20 mouse cellular contexts compared by ENCODE assay signal in genomic region chr11:60711218-60711617, GRCm38 (mm10). TPM values are rescaled to one million over a fixed set of nuclear protein-coding genes. Genes with fewer than 3 reads are reported as not detected.
DNase-seq lines count a peak whose midpoint lies in the region; ATAC-seq and TF ChIP-seq lines count a peak whose summit lies in the region.
"Had no signal": no experiment of that assay in that cellular context is flagged by ENCODE, and none has a peak within 500 bp of the region (broad histone marks: within the 10 kb centered on the region; RNA-seq: fewer than 3 reads in every experiment).

No protein-coding gene starts in this region.

- H3K4me1 ChIP-seq in liver, postnatal 0 days (ENCODE audit: insufficient read depth): no peaks in the 10 kb centered on the region
- no peaks in the 10 kb centered on the region for H3K4me1 ChIP-seq in liver, embryonic 11.5 days (replicated peaks; ENCODE audit: control insufficient read depth, insufficient read depth, low read length)
- H3K4me1 ChIP-seq: forebrain, embryonic 13.5 days; intestine, embryonic 15.5 days; liver, embryonic 13.5 days; midbrain, embryonic 12.5 days had no signal

- peak; percentile 19 for TF ChIP-seq POLR2A in myocyte (IDR thresholded peaks at IDR 0.05; ENCODE audit: insufficient read length, low read depth)

- H3K4me3 ChIP-seq in liver, postnatal 0 days (ENCODE audit: low read depth, low read length): no peak overlapping the region
- H3K4me3 ChIP-seq in liver, embryonic 11.5 days (ENCODE audit: low read depth, low read length): no peak overlapping the region
- H3K4me3 ChIP-seq in myocyte: no peak overlapping the region
- H3K4me3 ChIP-seq: forebrain, embryonic 13.5 days; heart, embryonic 15.5 days; intestine, embryonic 15.5 days; kidney, embryonic 15.5 days; liver, embryonic 13.5 days; midbrain, embryonic 12.5 days had no signal

- no peak overlapping the region for H3K9ac ChIP-seq in liver, postnatal 0 days (replicated peaks)
- no peak overlapping the region for H3K9ac ChIP-seq in liver, embryonic 11.5 days (ENCODE audit: low read depth, low read length)
- H3K9ac ChIP-seq: forebrain, embryonic 13.5 days; heart, embryonic 15.5 days; intestine, embryonic 15.5 days; kidney, embryonic 15.5 days; liver, embryonic 13.5 days; lung, embryonic 14.5 days; midbrain, embryonic 12.5 days had no signal

- no peaks in the 10 kb centered on the region for H3K27me3 ChIP-seq in liver, postnatal 0 days (ENCODE audit: insufficient read depth, low read length)
- no peaks in the 10 kb centered on the region for H3K27me3 ChIP-seq in liver, embryonic 11.5 days (replicated peaks; ENCODE audit: control insufficient read depth, insufficient read depth, low read length)
- H3K27me3 ChIP-seq in myocyte (ENCODE audit: control insufficient read depth, insufficient read depth, insufficient read length): no peaks in the 10 kb centered on the region
- H3K27me3 ChIP-seq: forebrain, embryonic 13.5 days; heart, embryonic 15.5 days; intestine, embryonic 15.5 days; kidney, embryonic 15.5 days; liver, embryonic 13.5 days; midbrain, embryonic 12.5 days had no signal

- H3K79me2 ChIP-seq in myocyte (ENCODE audit: control insufficient read depth, insufficient read depth): no peaks in the 10 kb centered on the region

- no peak overlapping the region for H3K27ac ChIP-seq in liver, postnatal 0 days (ENCODE audit: low read depth)
- no peak overlapping the region for H3K27ac ChIP-seq in liver, embryonic 11.5 days (ENCODE audit: low read depth, low read length)
- H3K27ac ChIP-seq: forebrain, embryonic 13.5 days; heart, embryonic 15.5 days; intestine, embryonic 15.5 days; kidney, embryonic 15.5 days; liver, embryonic 13.5 days; midbrain, embryonic 12.5 days had no signal

- H3K4me2 ChIP-seq in liver, postnatal 0 days (ENCODE audit: low read depth, low read length): no peak overlapping the region
- no peak overlapping the region for H3K4me2 ChIP-seq in liver, embryonic 11.5 days
- no peak overlapping the region for H3K4me2 ChIP-seq in myocyte (ENCODE audit: low read depth)
- H3K4me2 ChIP-seq: forebrain, embryonic 13.5 days; heart, embryonic 15.5 days; intestine, embryonic 15.5 days; kidney, embryonic 15.5 days; liver, embryonic 13.5 days; lung, embryonic 14.5 days; midbrain, embryonic 12.5 days had no signal

- H3K36me3 ChIP-seq in liver, postnatal 0 days (replicated peaks; ENCODE audit: insufficient read depth, low read length): peaks cover 92% of the 10 kb centered on the region
- peaks cover 71% of the 10 kb centered on the region for H3K36me3 ChIP-seq in liver, embryonic 11.5 days (ENCODE audit: control insufficient read depth, insufficient read depth, low read length)
- peaks cover 11% of the 10 kb centered on the region for H3K36me3 ChIP-seq in myocyte (ENCODE audit: control insufficient read depth, insufficient read depth)

- no peak for TF ChIP-seq EP300 in liver, postnatal 0 days (IDR thresholded peaks at IDR 0.05; ENCODE audit: low read depth)

- H3K9me3 ChIP-seq in liver, postnatal 0 days (ENCODE audit: low read length): no peaks in the 10 kb centered on the region
- H3K9me3 ChIP-seq in liver, embryonic 11.5 days (ENCODE audit: control insufficient read depth, low read length): no peaks in the 10 kb centered on the region
- H3K9me3 ChIP-seq: forebrain, embryonic 13.5 days; heart, embryonic 15.5 days; intestine, embryonic 15.5 days; kidney, embryonic 15.5 days; liver, embryonic 13.5 days; midbrain, embryonic 12.5 days had no signal

- ATAC-seq in liver, postnatal 0 days: no peak
- no peak for ATAC-seq in liver, embryonic 11.5 days (replicated peaks; ENCODE audit: low FRiP score)
- ATAC-seq: forebrain, embryonic 13.5 days; hindbrain, embryonic 16.5 days; intestine, embryonic 15.5 days had no signal

- WGBS in liver, postnatal 0 days (ENCODE audit: insufficient replicate concordance): 92% methylated on average over 16 of the region's 17 CpGs
- WGBS in liver, embryonic 11.5 days: 96% methylated on average over 17 of the region's 17 CpGs

- intact Hi-C loops in gastrocnemius, postnatal 14 days (cut with DNase I; ENCODE audit: low total_unique reads): no loop called here

- peak; percentile 2 for DNase-seq in cerebellum, adult 11 months
- DNase-seq in cerebellum, adult 18-20 months: no peak
- DNase-seq in gastrocnemius, postnatal 14 days: peak; percentile 3
- DNase-seq in gastrocnemius, postnatal 4 days (ENCODE audit: low spot score in 2 of 2): no peak
- DNase-seq in liver, postnatal 0 days: peak; percentile 10
- no peak for DNase-seq in liver, embryonic 11.5 days (ENCODE audit: low spot score)
- DNase-seq: adrenal gland, postnatal 10 days; embryo, embryonic 11 days; kidney, postnatal 36 days; layer of hippocampus, postnatal 36 days; liver, embryonic 13.5 days; lung, embryonic 14.5 days; thymus, postnatal 25 days had no signal

- H3ac ChIP-seq in myocyte (ENCODE audit: control insufficient read depth, insufficient read length): no peak overlapping the region

- TF ChIP-seq CTCF in liver, postnatal 0 days (IDR thresholded peaks at IDR 0.05; ENCODE audit: low read depth): no peak

TF ChIP-seq in myocyte, 11 proteins besides CTCF, POLR2A, EP300 and RAD21:
- TF ChIP-seq USF1 (IDR thresholded peaks at IDR 0.05; ENCODE audit: low read depth) (no peak), E2F4 (IDR thresholded peaks at IDR 0.05; ENCODE audit: insufficient read depth) (no peak), MYOD1 (IDR thresholded peaks at IDR 0.05; ENCODE audit: control insufficient read depth in 1 of 3, insufficient read length in 2 of 3, low read depth in 2 of 3) (no peak), TCF12 (IDR thresholded peaks at IDR 0.05; ENCODE audit: insufficient read depth, poor library complexity, severe bottlenecking) (no peak), POLR2AphosphoS2 (IDR thresholded peaks at IDR 0.05; ENCODE audit: insufficient read length, low read depth) (no peak), MAX (IDR thresholded peaks at IDR 0.05; ENCODE audit: low read depth) (no peak), MYOG (IDR thresholded peaks at IDR 0.05; ENCODE audit: control insufficient read depth in 1 of 3, insufficient read depth in 1 of 3, insufficient read length in 2 of 3, low read depth in 2 of 3) (no peak), TCF3 (IDR thresholded peaks at IDR 0.05; ENCODE audit: insufficient read length, low read depth) (no peak), CEBPB (IDR thresholded peaks at IDR 0.05; ENCODE audit: insufficient read depth, poor library complexity, severe bottlenecking) (no peak), REST (IDR thresholded peaks at IDR 0.05; ENCODE audit: insufficient read depth, insufficient read length) (no peak), SRF (IDR thresholded peaks at IDR 0.05; ENCODE audit: control insufficient read depth, insufficient read length, low read depth) (no peak)

RNA-seq across cellular contexts. Expression of gene Llgl1, which starts 11.7 kb away (rescaled TPM):
- 10 to 100 TPM; 12.1 to 14.5 TPM for total RNA-seq in gastrocnemius, postnatal 14 days (2021)
- 10 to 100 TPM; 29.7 to 32.0 TPM for total RNA-seq in gastrocnemius, postnatal 4 days (2021)
- polyA plus RNA-seq in liver, postnatal 0 days (2015; fragmentation: Nextera tagmentation; extraction: Ambion mirVana): 4.2 and 4.6 TPM in 2 replicates
- polyA plus RNA-seq in liver, embryonic 11.5 days (2014; fragmentation: Nextera tagmentation; extraction: Ambion mirVana): 35.6 and 35.9 TPM in 2 replicates
- 33.4 TPM for polyA plus RNA-seq in myocyte (2012; fragmentation: generic; extraction: Trizol)

RNA-seq across cellular contexts. Expression of gene Flii, which starts 15.8 kb away (rescaled TPM):
- 10 to 100 TPM; 87.8 to 90.9 TPM for total RNA-seq in gastrocnemius, postnatal 14 days (2021)
- 100 to 1,000 TPM; 104 to 113 TPM for total RNA-seq in gastrocnemius, postnatal 4 days (2021)
- 23.3 and 23.4 TPM in 2 replicates for polyA plus RNA-seq in liver, postnatal 0 days (2015; fragmentation: Nextera tagmentation; extraction: Ambion mirVana)
- polyA plus RNA-seq in liver, embryonic 11.5 days (2014; fragmentation: Nextera tagmentation; extraction: Ambion mirVana): 61.3 and 69.2 TPM in 2 replicates
- polyA plus RNA-seq in myocyte (2012; fragmentation: generic; extraction: Trizol): 247 TPM

RNA-seq across cellular contexts. Expression of gene Mief2, which starts 17.0 kb away (rescaled TPM):
- total RNA-seq in gastrocnemius, postnatal 14 days (2021): 10 to 100 TPM; 82.5 to 88.4 TPM
- 10 to 100 TPM; 70.6 to 76.5 TPM for total RNA-seq in gastrocnemius, postnatal 4 days (2021)
- 4.5 and 4.9 TPM in 2 replicates for polyA plus RNA-seq in liver, postnatal 0 days (2015; fragmentation: Nextera tagmentation; extraction: Ambion mirVana)
- polyA plus RNA-seq in liver, embryonic 11.5 days (2014; fragmentation: Nextera tagmentation; extraction: Ambion mirVana): 8.0 and 8.9 TPM in 2 replicates
- polyA plus RNA-seq in myocyte (2012; fragmentation: generic; extraction: Trizol): 49.7 TPM

Comparison
In these comparisons a context has a peak if more than half of its experiments do, and no peak if none do; other contexts are left out.
1. DNase-seq: peak in cerebellum, adult 11 months (single experiment), gastrocnemius, postnatal 14 days (single experiment) and liver, postnatal 0 days (single experiment); none in cerebellum, adult 18-20 months (0 of 2), gastrocnemius, postnatal 4 days (0 of 2) and liver, embryonic 11.5 days (single experiment).